8 mouse cellular contexts compared by ENCODE assay signal in the genomic region with DNA sequence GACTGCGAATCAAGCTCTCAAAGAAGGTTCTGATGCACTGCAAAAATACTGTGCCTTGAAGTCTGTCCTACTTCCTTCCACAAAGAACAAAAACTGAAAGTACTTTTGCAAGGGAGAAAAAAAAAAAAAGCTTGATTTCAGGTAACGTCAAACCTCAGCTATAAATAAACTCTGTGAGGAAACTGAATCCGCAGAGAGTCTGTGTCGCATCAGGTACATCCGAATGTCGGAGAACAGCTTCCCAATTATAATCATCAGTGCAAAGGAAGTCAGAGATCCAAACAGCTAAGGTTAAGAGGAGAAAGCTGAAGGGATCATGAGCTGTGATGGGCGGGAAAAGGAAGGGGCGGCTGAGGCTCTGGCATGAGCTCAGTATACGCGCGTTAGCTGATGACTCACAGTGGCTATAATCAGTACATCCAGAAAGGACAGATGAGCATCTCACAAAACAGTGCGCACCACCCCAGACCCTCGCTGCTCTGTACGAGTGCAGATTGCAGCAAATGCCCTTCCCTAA.
DNase-seq lines count a peak whose midpoint lies in the region; ATAC-seq and TF ChIP-seq lines count a peak whose summit lies in the region.

No protein-coding gene starts in this region.

- H3K27me3 ChIP-seq in cerebellum, adult 2 months (ENCODE audit: control insufficient read depth, insufficient read depth, low read length), result no peaks in the 10 kb centered on the region
- no peaks in the 10 kb centered on the region for H3K27me3 ChIP-seq in megakaryocyte, embryonic 14.5 days (replicated peaks)
- H3K27me3 ChIP-seq in forebrain, embryonic 16.5 days (replicated peaks; ENCODE audit: control insufficient read depth, insufficient read depth, low read length), result no peaks in the 10 kb centered on the region
- no peaks in the 10 kb centered on the region for H3K27me3 ChIP-seq in forebrain, embryonic 11.5 days (ENCODE audit: control insufficient read depth, insufficient read depth, low read length)

- TF ChIP-seq CTCF in cerebellum, adult 2 months (IDR thresholded peaks at IDR 0.05; ENCODE audit: borderline replicate concordance, insufficient read depth, low read depth, low read length), result no peak

- H3K36me3 ChIP-seq in megakaryocyte, embryonic 14.5 days (replicated peaks; ENCODE audit: low read length), result no peaks in the 10 kb centered on the region
- H3K36me3 ChIP-seq in forebrain, embryonic 16.5 days (ENCODE audit: control insufficient read depth, insufficient read depth), result no peaks in the 10 kb centered on the region
- no peaks in the 10 kb centered on the region for H3K36me3 ChIP-seq in forebrain, embryonic 11.5 days (ENCODE audit: control insufficient read depth, insufficient read depth, low read length)

- no peak for TF ChIP-seq POLR2A in cerebellum, adult 2 months (IDR thresholded peaks at IDR 0.05; ENCODE audit: borderline replicate concordance, insufficient read depth, low read length)

- H3K4me3 ChIP-seq in cerebellum, adult 2 months (replicated peaks; ENCODE audit: insufficient read depth, low read depth, low read length), result peak overlapping the region; percentile 17
- peak overlapping the region; percentile 85 for H3K4me3 ChIP-seq in megakaryocyte, embryonic 14.5 days (replicated peaks)
- H3K4me3 ChIP-seq in forebrain, embryonic 16.5 days (replicated peaks; ENCODE audit: low read length), result no peak overlapping the region
- H3K4me3 ChIP-seq in forebrain, embryonic 11.5 days (ENCODE audit: low read depth, low read length), result no peak overlapping the region

- H3K4me2 ChIP-seq in forebrain, embryonic 16.5 days (ENCODE audit: low read length), result no peak overlapping the region
- H3K4me2 ChIP-seq in forebrain, embryonic 11.5 days (ENCODE audit: low read depth, low read length, severe bottlenecking), result no peak overlapping the region

- H3K9me3 ChIP-seq in megakaryocyte, embryonic 14.5 days, result no peaks in the 10 kb centered on the region
- H3K9me3 ChIP-seq in forebrain, embryonic 16.5 days (ENCODE audit: control insufficient read depth, low read length), result no peaks in the 10 kb centered on the region
- H3K9me3 ChIP-seq in forebrain, embryonic 11.5 days (ENCODE audit: control insufficient read depth, low read length), result no peaks in the 10 kb centered on the region

- no peak for ATAC-seq in forebrain, embryonic 16.5 days
- ATAC-seq in forebrain, embryonic 11.5 days (replicated peaks; ENCODE audit: low FRiP score), result no peak

- peak; percentile 39 to 48 for DNase-seq in cerebellum, adult 2 months
- DNase-seq in cerebellum, postnatal 14 days, result no peak
- DNase-seq in 416B (ENCODE audit: low read depth), result peak; percentile 89
- DNase-seq in brain, adult 2 months (ENCODE audit: low read depth, low spot score), result peak; percentile 85
- peak; percentile 18 for DNase-seq in kidney, adult 9 months
- no peak for DNase-seq in forebrain, embryonic 11.5 days (ENCODE audit: low spot score)

- WGBS in cerebellum, adult 2 months, result 53% methylated on average over 14 of the region's 14 CpGs
- WGBS in forebrain, embryonic 16.5 days, result 84% methylated on average over 14 of the region's 14 CpGs
- WGBS in forebrain, embryonic 11.5 days, result 87% methylated on average over 14 of the region's 14 CpGs

- no peak overlapping the region for H3K27ac ChIP-seq in cerebellum, adult 2 months (ENCODE audit: insufficient read depth, low read length)
- no peak overlapping the region for H3K27ac ChIP-seq in forebrain, embryonic 16.5 days (ENCODE audit: low read length)
- H3K27ac ChIP-seq in forebrain, embryonic 11.5 days (ENCODE audit: low read depth, low read length), result no peak overlapping the region

- no peak overlapping the region for H3K9ac ChIP-seq in forebrain, embryonic 16.5 days (replicated peaks; ENCODE audit: low read depth, low read length)
- H3K9ac ChIP-seq in forebrain, embryonic 11.5 days (ENCODE audit: low read length), result no peak overlapping the region

- no peaks in the 10 kb centered on the region for H3K4me1 ChIP-seq in cerebellum, adult 2 months (ENCODE audit: control insufficient read depth, insufficient read depth, low read length)
- H3K4me1 ChIP-seq in megakaryocyte, embryonic 14.5 days, result peaks cover 32% of the 10 kb centered on the region
- no peaks in the 10 kb centered on the region; the same call in 1 of the 2 replicates for H3K4me1 ChIP-seq in forebrain, embryonic 16.5 days (replicated peaks; ENCODE audit: control insufficient read depth, insufficient read depth, low read length)
- H3K4me1 ChIP-seq in forebrain, embryonic 11.5 days (replicated peaks; ENCODE audit: control insufficient read depth, insufficient read depth, low read length), result no peaks in the 10 kb centered on the region

Comparison
In these comparisons a context has a peak if more than half of its experiments do, and no peak if none do; other contexts are left out.
1. DNase-seq: peak in cerebellum, adult 2 months (2 of 2), 416B (single experiment), brain, adult 2 months (single experiment) and kidney, adult 9 months (single experiment); none in cerebellum, postnatal 14 days (0 of 2) and forebrain, embryonic 11.5 days (single experiment).
2. H3K4me3 ChIP-seq: peak in cerebellum, adult 2 months (single experiment) and megakaryocyte, embryonic 14.5 days (single experiment); none in forebrain, embryonic 16.5 days (single experiment) and forebrain, embryonic 11.5 days (single experiment).